Mouse (Mus musculus) stomach, embryonic 14.5 days (tissue): Measurements from ENCODE around the gene Cul7. TPM values are rescaled to one million over a fixed set of nuclear protein-coding genes. Genes with fewer than 3 reads are reported as not detected.
A peak's percentile ranks its signal among the peaks of the same experiment; 100 is the strongest.

Source experiments
- ATAC-seq: fragments of 200-750 bp; cut with Nextera tagmentation; 2 replicates; pipeline ENCODE4 v1.8.0; 2017; ENCODE audit warnings: low read depth, moderate TSS enrichment; ENCODE audit not compliant: insufficient number of reproducible peaks, insufficient read depth, low FRiP score
- H3K27ac ChIP-seq: fragments of 300-500 bp; sonication (generic); 2 replicates; pipeline ENCODE4 v1.5.1; 2014; ENCODE audit warnings: mild to moderate bottlenecking, low read length, moderate library complexity, mixed read lengths
- H3K27me3 ChIP-seq: fragments of 300-500 bp; sonication (generic); 2 replicates; pipeline ENCODE4 v1.6.1; 2014; ENCODE audit warnings: low read length, control low read depth, mixed read lengths; ENCODE audit not compliant: control insufficient read depth, insufficient read depth
- H3K36me3 ChIP-seq: fragments of 300-500 bp; sonication (generic); 2 replicates; pipeline ENCODE4 v1.6.1; 2014; ENCODE audit warnings: mild to moderate bottlenecking, control low read depth, low read length, moderate library complexity, mixed read lengths; ENCODE audit not compliant: control insufficient read depth, insufficient read depth
- H3K4me1 ChIP-seq: fragments of 300-500 bp; sonication (generic); 2 replicates; pipeline ENCODE4 v1.6.1; 2014; ENCODE audit warnings: low read length, control low read depth, mixed read lengths; ENCODE audit not compliant: control insufficient read depth, insufficient read depth
- H3K4me2 ChIP-seq: fragments of 300-500 bp; sonication (generic); replicated peaks from 2 replicates; pipeline ENCODE4 v1.6.1; 2014; ENCODE audit warnings: low read depth, low read length, control low read depth
- H3K4me3 ChIP-seq: fragments of 300-500 bp; sonication (generic); 2 replicates; pipeline ENCODE4 v1.5.1; 2014; ENCODE audit warnings: low read depth, low read length, control low read depth
- H3K9ac ChIP-seq: fragments of 300-500 bp; sonication (generic); replicated peaks from 2 replicates; pipeline ENCODE4 v1.6.1; 2014; ENCODE audit warnings: low read depth, mild to moderate bottlenecking, control low read depth, low read length, moderate library complexity, mixed read lengths
- H3K9me3 ChIP-seq: fragments of 300-500 bp; sonication (generic); 2 replicates; pipeline ENCODE4 v1.6.1; 2016; ENCODE audit warnings: low read depth, low read length, control low read depth; ENCODE audit not compliant: control insufficient read depth
- WGBS: fragments of 180-500 bp; shearing (Covaris S2); extraction: QIAGEN DNeasy Blood & Tissue Kit; methylation state at CpG from one replicate; pipeline ENCODE4 v1.1.7; 2014; 5-methylcytosine and 5-hydroxymethylcytosine counted together
- polyA plus RNA-seq: library from polyadenylated mRNA; unstranded; fragments of >200 nt; fragmentation: Nextera tagmentation; extraction: Ambion mirVana; gene quantifications from 2 replicates; pipeline ENCODE4 v1.2.1, GENCODE M21; 2014

Cul7 gene
- polyA plus RNA-seq, 1 experiment from 2014 or later, result 45.9 TPM

DNA sequence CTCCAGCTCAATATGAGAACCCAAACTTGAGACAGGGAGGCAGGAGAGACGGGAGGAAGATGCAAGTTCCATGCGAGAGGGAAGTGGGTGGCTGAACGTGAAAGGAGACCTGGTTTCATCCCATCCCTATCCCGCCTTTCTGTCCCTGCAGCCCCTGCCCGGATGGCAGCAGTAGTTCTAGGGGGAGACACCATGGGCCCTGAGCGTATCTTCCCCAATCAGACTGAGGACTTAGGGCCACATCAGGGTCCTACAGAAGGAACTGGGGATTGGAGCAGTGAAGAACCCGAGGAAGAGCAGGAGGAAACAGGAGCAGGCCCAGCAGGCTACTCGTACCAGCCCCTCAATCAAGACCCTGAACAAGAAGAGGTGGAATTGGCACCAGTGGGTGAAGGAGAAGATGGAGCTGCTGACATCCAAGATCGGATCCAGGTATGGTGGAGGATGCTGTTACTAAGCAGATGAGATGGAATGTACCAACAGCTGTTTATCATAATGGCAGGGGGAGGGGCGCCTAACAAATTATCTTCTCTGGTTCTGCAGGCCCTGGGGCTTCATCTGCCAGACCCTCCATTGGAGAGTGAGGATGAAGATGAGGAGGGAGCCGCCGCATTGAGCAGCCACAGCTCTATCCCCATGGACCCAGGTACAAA, 31.5 kb downstream of the Cul7 start:
- H3K4me1 ChIP-seq, result peaks cover 24% of the 10 kb centered on the region
- ATAC-seq, result no peak
- peak overlapping the region; percentile 50 for H3K9ac ChIP-seq
- no peaks in the 10 kb centered on the region for H3K27me3 ChIP-seq
- H3K27ac ChIP-seq, result no peak overlapping the region; the same call in 1 of the 2 replicates
- H3K4me3 ChIP-seq, result peak overlapping the region; percentile 89
- WGBS, result 24% methylated on average over 12 of the region's 12 CpGs
- H3K4me2 ChIP-seq, result peak overlapping the region; percentile 92
- H3K36me3 ChIP-seq, result peaks cover 53% of the 10 kb centered on the region
- no peaks in the 10 kb centered on the region for H3K9me3 ChIP-seq

DNA sequence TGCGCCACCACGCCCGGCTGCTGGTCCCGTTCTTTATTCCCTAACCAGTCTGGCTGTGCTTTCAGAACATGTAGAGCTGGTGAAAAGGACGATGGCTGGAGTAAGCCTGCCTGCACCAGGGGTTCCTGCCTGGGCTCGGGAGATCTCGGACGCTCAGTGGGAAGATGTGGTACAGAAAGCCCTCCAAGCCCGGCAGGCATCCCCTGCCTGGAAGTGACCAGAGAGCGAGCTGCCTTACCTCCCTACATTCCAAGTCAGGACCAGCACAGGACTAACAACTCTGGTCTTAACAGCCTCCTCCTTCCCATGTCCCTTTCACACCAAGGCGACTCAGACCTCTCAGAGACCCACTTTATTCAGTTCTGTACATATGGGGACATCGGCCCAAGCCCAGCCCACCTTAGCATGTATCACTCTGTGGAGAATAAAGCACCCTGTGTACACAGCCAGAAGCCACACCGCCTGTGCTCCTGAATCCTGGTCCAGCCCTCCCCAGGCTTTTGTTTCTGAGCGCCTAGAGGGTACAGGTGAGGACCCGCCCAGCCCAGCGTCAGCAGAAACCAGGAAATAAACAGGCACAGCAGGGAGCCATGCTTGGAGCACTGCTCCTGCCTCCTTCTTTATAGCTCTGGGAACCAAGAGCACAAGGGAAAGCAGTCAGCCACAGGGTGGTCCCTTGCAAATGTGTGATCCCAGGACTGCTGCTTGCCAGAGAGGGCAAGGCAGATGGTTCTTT, 32.7 kb downstream of the Cul7 start:
- Histone ChIP-seq H3K4me1 (peaks cover 24% of the 10 kb centered on the region), H3K4me2 (no peak overlapping the region), H3K9me3 (no peaks in the 10 kb centered on the region), H3K9ac (no peak overlapping the region), H3K27me3 (no peaks in the 10 kb centered on the region), H3K4me3 (no peak overlapping the region), H3K36me3 (peaks cover 53% of the 10 kb centered on the region), H3K27ac (no peak overlapping the region)
- ATAC-seq, result no peak
- 82% methylated on average over 15 of the region's 16 CpGs for WGBS

DNA sequence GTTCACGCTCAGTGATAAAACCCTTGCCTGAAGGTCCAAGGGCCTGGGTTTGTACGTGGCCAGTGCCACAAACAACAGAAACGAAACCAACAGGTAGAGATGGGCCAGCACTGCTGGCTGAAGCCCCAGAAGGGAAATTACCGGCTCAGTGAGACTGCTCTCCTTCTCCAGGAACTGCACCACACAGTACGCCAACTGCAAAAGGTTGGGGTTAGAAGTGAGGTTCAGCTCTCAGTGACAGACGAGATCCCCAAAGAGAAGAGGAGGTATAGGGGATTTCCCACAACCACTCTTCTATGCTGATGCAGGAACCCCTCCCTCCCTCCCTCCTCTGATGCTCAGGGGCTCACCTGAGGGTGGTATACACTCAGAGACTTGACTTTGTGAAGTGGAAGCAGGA, 35.8 kb downstream of the Cul7 start:
- no peak overlapping the region for H3K9ac ChIP-seq
- 88% methylated on average over 6 of the region's 6 CpGs for WGBS
- H3K4me3 ChIP-seq, result no peak overlapping the region
- H3K36me3 ChIP-seq, result peaks cover 53% of the 10 kb centered on the region
- H3K4me2 ChIP-seq, result no peak overlapping the region
- no peaks in the 10 kb centered on the region for H3K9me3 ChIP-seq
- no peaks in the 10 kb centered on the region for H3K27me3 ChIP-seq
- no peak for ATAC-seq
- peaks cover 9% of the 10 kb centered on the region; the same call in 1 of the 2 replicates for H3K4me1 ChIP-seq
- no peak overlapping the region for H3K27ac ChIP-seq

DNA sequence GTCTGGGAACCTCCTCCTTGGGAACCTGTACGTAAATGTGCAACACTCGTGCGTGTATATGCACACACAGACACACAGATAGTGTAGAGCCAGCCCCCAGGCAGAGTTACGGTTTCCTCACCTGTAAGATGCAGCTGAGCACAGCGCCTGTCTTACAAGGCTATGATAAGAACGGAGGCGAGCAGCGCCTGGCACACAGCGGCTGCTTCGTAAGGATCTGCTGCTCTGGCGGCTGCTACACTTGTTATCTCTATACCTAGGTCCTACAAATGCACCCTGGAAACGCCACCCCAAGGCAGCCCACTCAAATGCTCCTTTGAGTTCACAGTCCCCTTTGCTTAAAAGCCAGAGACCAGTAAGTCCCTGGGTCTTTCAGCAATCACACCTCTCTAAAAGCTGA, 40.5 kb downstream of the Cul7 start:
- Histone ChIP-seq H3K9ac (no peak overlapping the region), H3K4me1 (no peaks in the 10 kb centered on the region), H3K9me3 (no peaks in the 10 kb centered on the region), H3K27me3 (no peaks in the 10 kb centered on the region), H3K4me3 (no peak overlapping the region), H3K36me3 (peaks cover 22% of the 10 kb centered on the region), H3K27ac (no peak overlapping the region), H3K4me2 (no peak overlapping the region)
- ATAC-seq, result no peak
- WGBS, result 90% methylated on average over 12 of the region's 12 CpGs

DNA sequence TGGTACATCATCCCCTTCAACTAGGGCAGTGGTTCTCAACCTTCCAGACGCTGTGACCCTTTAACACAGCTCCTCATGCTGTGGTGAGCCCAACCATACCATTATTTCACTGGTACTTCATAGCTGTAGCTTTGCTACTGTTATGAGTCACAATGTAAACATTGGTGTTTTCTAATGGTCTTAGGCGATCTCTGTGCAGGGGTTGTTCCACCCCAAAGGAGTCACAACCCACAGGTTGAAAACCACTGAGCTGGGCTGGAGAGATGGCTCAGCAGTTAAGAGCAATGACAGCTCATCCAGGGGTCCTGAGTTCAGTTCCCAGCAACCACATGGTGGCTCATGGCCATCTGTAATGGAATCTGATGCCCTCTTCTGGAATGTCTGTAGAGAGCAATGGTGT, 41.3 kb downstream of the Cul7 start:
- no peak for ATAC-seq
- Histone ChIP-seq H3K36me3 (peaks cover 14% of the 10 kb centered on the region), H3K9ac (no peak overlapping the region), H3K4me2 (no peak overlapping the region), H3K4me3 (no peak overlapping the region), H3K27me3 (no peaks in the 10 kb centered on the region), H3K27ac (no peak overlapping the region), H3K4me1 (no peaks in the 10 kb centered on the region), H3K9me3 (no peaks in the 10 kb centered on the region)
- 76% methylated on average over 2 of the region's 2 CpGs for WGBS

DNA sequence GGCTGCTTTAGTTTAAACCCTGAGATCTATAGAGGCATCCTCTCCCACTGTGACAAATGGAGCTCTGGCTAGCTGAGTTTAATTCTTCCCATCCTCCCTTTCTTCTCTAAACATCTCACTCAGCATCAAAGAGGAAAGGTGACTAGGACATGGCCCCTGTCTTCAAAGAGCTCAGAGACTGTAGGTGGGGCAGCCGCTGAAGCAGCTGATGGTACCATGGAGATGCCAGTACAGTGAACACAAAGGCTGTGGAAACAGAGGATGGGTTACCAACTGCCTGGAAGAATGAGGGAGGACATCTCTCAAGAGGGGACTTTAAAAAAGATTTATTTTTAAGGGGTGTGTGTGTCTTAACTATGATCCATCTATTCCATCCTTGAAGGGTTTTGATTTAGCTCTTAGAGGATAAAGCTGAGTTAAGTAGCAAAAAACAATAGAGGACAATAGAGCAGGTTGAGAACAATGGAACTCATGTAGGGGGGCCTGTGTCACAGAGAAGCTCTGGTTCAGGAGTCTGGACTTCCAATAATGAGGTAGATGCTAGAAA, 44.5 kb downstream of the Cul7 start:
- ATAC-seq, result no peak
- 71% methylated on average over 1 of the region's 1 CpGs for WGBS
- Histone ChIP-seq H3K27ac (no peak overlapping the region), H3K36me3 (peaks cover 6% of the 10 kb centered on the region; the same call in 1 of the 2 replicates), H3K4me2 (no peak overlapping the region), H3K4me3 (no peak overlapping the region), H3K27me3 (no peaks in the 10 kb centered on the region), H3K4me1 (no peaks in the 10 kb centered on the region), H3K9ac (no peak overlapping the region), H3K9me3 (no peaks in the 10 kb centered on the region)

DNA sequence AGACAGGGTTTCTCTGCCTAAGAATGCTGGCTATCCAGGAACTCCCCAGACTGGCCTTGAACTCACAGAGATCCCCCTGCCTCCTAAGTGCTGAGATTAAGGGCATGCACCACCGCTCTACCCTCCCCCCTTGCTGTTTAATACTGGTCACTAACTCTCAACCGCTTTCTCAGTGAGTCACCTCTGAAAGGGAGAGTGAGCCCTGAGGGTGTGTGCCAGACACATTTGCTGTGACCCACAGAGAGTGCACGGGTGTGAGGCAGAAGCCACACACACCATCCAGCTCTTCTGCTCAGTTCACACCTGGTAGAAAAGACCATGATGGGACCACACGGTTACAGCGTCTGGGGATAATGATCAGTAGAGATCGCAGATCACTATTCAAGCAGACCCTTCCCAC, 48.4 kb downstream of the Cul7 start:
- Histone ChIP-seq H3K4me1 (peaks cover 15% of the 10 kb centered on the region), H3K27ac (no peak overlapping the region), H3K27me3 (no peaks in the 10 kb centered on the region), H3K9me3 (no peaks in the 10 kb centered on the region), H3K4me2 (no peak overlapping the region), H3K36me3 (peaks cover 11% of the 10 kb centered on the region; the same call in 1 of the 2 replicates), H3K9ac (no peak overlapping the region), H3K4me3 (no peak overlapping the region)
- no peak for ATAC-seq
- WGBS, result 86% methylated on average over 6 of the region's 6 CpGs

DNA sequence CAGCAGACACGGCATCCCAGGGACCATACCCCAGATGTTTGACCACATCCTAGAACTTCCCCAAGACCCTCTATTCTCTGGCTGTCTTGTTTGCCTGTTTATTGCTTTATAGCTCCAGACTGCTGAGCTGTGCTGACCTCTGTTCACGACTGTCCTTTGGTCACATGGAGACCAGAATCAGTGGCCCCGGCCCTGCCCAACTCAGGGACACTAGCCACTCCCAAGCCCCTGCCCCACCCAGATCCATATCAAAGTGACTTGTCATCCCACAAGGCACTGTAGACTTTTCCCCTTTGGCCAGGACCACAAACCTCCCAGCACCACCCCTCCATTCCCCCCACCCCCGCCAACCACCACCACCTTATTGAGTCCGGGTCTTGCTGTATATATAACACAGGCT, 49.1 kb downstream of the Cul7 start:
- ATAC-seq, result no peak
- Histone ChIP-seq H3K4me3 (no peak overlapping the region), H3K27ac (no peak overlapping the region), H3K27me3 (no peaks in the 10 kb centered on the region), H3K4me1 (peaks cover 22% of the 10 kb centered on the region), H3K9me3 (no peaks in the 10 kb centered on the region), H3K36me3 (peaks cover 11% of the 10 kb centered on the region; the same call in 1 of the 2 replicates), H3K9ac (no peak overlapping the region), H3K4me2 (no peak overlapping the region)
- 66% methylated on average over 5 of the region's 5 CpGs for WGBS
